Mouse (Mus musculus) lung, postnatal 25 days (tissue): ENCODE results near the gene Dirc2.

Experiments used
- DNase-seq: peaks from one replicate; pipeline ENCODE4 v3.0.0; 2022; ENCODE audit warnings: low spot score

Dirc2 gene

DNA sequence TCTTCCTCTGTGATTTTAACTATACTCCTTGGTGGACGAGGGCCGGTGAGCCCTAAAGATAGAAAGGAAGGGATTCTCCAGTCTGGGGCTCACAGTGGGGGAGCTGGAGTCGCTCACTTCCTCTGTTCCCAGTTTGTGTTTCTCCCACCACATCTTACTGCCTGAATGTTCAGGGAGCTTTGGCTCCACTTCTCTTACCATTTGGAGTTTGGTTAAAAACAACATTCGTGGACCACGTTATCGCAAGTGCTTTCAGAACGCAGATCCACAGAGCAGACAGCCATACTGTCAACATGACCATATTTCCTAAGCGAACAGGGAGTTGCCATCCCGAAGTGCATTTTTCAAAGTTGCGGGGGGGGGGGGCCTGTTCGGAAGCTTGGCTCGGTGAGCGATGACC lies 84.1 kb downstream of the Dirc2 start:
- no peak for DNase-seq

- DNase-seq: no peak
These were observed 87.6 kb downstream of the Dirc2 start for GRCm38 (mm10) chr16:35681327-35682108.

DNA sequence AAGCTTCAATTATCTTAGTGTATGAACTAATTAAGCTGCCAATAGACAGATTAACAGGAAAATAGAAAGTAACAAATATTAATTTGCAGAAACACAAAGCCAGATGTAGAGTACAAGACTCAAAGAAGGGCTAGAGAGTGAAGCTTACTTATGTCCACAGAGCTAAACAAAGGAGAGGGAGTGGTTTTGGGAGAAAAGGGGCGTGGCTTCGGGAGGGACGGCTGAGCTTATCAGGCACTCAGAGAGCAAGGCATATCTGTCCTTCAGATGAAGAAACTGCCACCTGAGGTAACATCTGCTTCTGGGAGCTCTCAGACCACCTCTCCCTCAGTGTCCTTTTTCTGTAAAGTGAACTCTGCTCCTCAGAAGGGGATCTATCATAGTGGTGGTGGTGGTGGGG lies 90.7 kb downstream of the Dirc2 start:
- no peak for DNase-seq

DNA sequence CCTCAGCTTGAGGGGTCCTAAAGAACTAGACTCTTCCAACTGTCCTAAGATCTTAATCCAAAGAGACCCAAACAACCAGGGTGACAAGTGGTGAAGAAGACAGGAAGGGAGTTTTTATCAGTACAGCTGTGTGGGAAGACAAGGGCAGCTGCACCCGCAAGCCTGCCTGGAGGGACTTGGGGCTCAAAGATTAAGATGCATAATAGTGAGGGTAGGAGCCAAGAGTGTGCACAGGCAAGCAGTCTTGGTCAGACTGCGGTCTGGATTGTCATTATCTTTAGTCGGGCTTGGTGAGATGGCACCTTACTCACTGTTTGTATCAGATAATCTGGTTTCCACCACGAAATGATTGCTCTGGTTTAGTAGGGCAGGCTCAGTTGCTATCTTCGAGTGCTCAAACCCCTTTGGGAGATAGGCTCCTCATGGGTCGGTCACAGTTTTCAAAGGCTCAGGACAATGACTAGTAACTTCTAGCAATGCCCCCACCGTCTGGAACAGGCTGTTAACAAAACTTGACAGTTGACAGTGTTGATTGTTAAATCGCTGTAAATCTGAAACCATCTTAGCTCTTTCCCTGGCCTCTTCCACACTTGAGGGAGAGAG lies 91.5 kb downstream of the Dirc2 start:
- no peak for DNase-seq

GRCm38 (mm10) chr16:35664847-35665246 lies 104.3 kb downstream of the Dirc2 start:
- DNase-seq: no peak

- DNase-seq: no peak
These were observed 105.2 kb downstream of the Dirc2 start for GRCm38 (mm10) chr16:35663831-35664414.

DNA sequence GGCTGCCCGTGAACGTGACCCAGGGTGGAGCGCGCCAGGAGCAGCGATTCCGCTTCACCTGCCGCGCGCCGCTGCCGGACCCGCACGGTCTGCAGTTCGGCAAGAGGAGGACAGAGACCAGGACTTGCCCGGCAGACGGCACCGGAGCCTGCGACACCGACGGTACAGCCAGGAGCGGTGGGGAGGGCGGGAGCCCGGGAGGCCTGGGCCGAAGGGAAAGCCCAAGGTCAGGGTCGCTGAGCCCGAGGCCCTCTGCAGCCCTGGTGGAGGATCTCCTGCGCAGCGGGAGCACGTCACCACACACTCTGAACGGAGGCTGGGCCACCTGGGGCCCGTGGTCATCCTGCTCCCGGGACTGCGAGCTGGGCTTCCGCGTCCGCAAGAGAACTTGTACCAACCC lies 108.9 kb downstream of the Dirc2 start:
- no peak for DNase-seq

DNA sequence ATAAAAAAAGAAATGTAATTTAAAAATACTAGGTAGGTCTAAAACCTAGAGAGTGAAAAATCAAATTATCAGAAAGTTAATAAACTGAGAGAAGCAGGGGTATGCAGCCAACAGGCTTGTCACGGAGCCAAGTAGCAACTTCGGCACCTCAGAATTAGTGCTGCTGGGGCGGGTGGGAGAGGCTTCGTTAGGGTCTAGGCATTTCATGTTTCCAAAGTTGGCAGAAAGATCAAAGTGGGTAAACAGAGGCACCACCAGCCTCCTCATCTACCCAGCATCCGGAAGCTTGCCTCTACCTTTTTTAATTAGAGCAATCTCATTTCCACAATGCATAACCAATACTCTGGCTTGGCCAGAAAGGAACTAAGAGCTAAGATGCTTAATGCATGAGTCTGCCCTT lies 115.2 kb downstream of the Dirc2 start:
- no peak for DNase-seq

GRCm38 (mm10) chr16:35652706-35653105 lies 116.5 kb downstream of the Dirc2 start:
- no peak for DNase-seq

GRCm38 (mm10) chr16:35652206-35652605 lies 117.0 kb downstream of the Dirc2 start:
- DNase-seq: no peak

- DNase-seq: no peak
These were observed 120.3 kb downstream of the Dirc2 start for GRCm38 (mm10) chr16:35648862-35649261.
